Mouse (Mus musculus): ENCODE measurements around the gene Pkd1. TPM values are rescaled to one million over a fixed set of nuclear protein-coding genes. Genes with fewer than 3 reads are reported as not detected.

The Pkd1 gene
- polyA plus RNA-seq, 1 experiment from 2014 or later, result 26.3 TPM

DNA sequence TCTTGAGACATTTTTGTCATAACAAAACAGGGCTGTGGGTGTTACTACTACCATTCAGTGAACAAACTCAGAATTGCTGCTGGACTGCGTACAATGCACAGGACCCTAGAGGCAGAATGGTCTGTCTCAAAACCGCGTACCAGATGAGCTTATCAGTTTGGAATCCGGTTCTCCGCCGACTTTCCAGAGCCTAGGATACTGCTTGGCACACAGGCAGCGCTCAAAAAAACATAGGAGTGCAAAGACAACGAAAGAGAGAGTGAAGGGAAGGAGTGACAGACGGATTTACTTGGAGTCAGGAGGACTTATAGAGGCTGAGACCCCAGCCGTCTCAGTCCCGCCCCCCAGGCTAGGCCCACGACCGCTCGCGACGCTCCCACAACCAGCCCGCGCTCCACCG, 22.3 kb upstream of the Pkd1 start:
- WGBS, result under 1% methylated on average over 19 of the region's 19 CpGs
- H3K9ac ChIP-seq (replicated peaks; ENCODE audit: low read depth), result peak overlapping the region; percentile 83
- peaks cover 15% of the 10 kb centered on the region; the same call in 1 of the 2 replicates for H3K4me1 ChIP-seq (ENCODE audit: insufficient read depth, low read depth, low read length)
- peak overlapping the region; percentile 59 for H3K4me2 ChIP-seq (replicated peaks; ENCODE audit: low read depth, low read length)
- 0 out of 2 replicates have a peak, but pooled peaks have one; percentile 8 for ATAC-seq
- no peaks in the 10 kb centered on the region for H3K36me3 ChIP-seq (ENCODE audit: insufficient read depth, low read length)
- H3K27me3 ChIP-seq (replicated peaks; ENCODE audit: insufficient read depth, low read length), result no peaks in the 10 kb centered on the region
- H3K27ac ChIP-seq (ENCODE audit: low read length), result peak overlapping the region; percentile 65
- TF ChIP-seq EP300 (IDR thresholded peaks at IDR 0.05) (no peak), CTCF (IDR thresholded peaks at IDR 0.05) (no peak)
- DNase-seq (ENCODE audit: low spot score), result peak; percentile 57
- H3K9me3 ChIP-seq (ENCODE audit: low read length), result no peaks in the 10 kb centered on the region
- H3K4me3 ChIP-seq (ENCODE audit: low read depth, low read length), result peak overlapping the region; percentile 83

GRCm38 (mm10) chr17:24527723-24528559, 21.7 kb upstream of the Pkd1 start, which contains the start of gene Traf7:
Gene Traf7, minus strand, starts transcription at chr17:24527938.
- Histone ChIP-seq H3K27me3 (replicated peaks; ENCODE audit: insufficient read depth, low read length) (no peaks in the 10 kb centered on the region), H3K9me3 (ENCODE audit: low read length) (no peaks in the 10 kb centered on the region), H3K27ac (ENCODE audit: low read length) (peak within 1 kb of the TSS; percentile 65), H3K4me2 (replicated peaks; ENCODE audit: low read depth, low read length) (peak within 1 kb of the TSS; percentile 63), H3K9ac (replicated peaks; ENCODE audit: low read depth) (peak within 1 kb of the TSS; percentile 83), H3K4me1 (ENCODE audit: insufficient read depth, low read depth, low read length) (peaks cover 15% of the 10 kb centered on the region; the same call in 1 of the 2 replicates), H3K36me3 (ENCODE audit: insufficient read depth, low read length) (no peaks in the 10 kb centered on the region), H3K4me3 (ENCODE audit: low read depth, low read length) (peak within 1 kb of the TSS; percentile 83)
- TF ChIP-seq EP300 (IDR thresholded peaks at IDR 0.05) (peak; percentile 67; the same call in 1 of the 2 replicates), CTCF (IDR thresholded peaks at IDR 0.05) (no peak)
- peak; percentile 100 for DNase-seq (ENCODE audit: low spot score)
- ATAC-seq, result peak; percentile 98
- under 1% methylated on average over 40 of the region's 40 CpGs for WGBS

DNA sequence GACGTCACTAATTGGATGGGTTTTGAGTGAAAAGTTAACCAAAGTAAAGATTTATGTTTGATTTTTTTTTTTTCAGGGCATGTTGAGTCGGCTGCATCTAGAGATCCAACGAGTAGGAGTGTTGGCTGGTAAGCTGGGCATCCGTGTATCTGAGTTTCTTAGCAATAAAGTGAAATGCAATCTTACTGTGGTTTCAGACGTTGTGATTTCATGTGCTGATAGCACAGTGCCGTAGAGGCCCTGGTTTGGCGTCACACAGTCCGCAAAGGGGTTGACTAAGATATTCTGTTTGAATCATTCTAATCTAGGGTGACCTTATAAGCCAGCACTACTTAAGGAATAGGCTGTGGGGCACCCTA, 21.1 kb upstream of the Pkd1 start:
- peak overlapping the region; percentile 51 for H3K27ac ChIP-seq (ENCODE audit: low read length)
- TF ChIP-seq CTCF (IDR thresholded peaks at IDR 0.05) (no peak), EP300 (IDR thresholded peaks at IDR 0.05) (no peak)
- peak overlapping the region; percentile 63 for H3K4me2 ChIP-seq (replicated peaks; ENCODE audit: low read depth, low read length)
- H3K9ac ChIP-seq (replicated peaks; ENCODE audit: low read depth), result peak overlapping the region; percentile 50
- H3K4me3 ChIP-seq (ENCODE audit: low read depth, low read length), result peak overlapping the region; percentile 46
- WGBS, result under 1% methylated on average over 8 of the region's 8 CpGs
- no peaks in the 10 kb centered on the region for H3K36me3 ChIP-seq (ENCODE audit: insufficient read depth, low read length)
- DNase-seq (ENCODE audit: low spot score), result no peak
- H3K9me3 ChIP-seq (ENCODE audit: low read length), result no peaks in the 10 kb centered on the region
- no peaks in the 10 kb centered on the region for H3K27me3 ChIP-seq (replicated peaks; ENCODE audit: insufficient read depth, low read length)
- peaks cover 18% of the 10 kb centered on the region; the same call in 1 of the 2 replicates for H3K4me1 ChIP-seq (ENCODE audit: insufficient read depth, low read depth, low read length)
- ATAC-seq, result no peak

DNA sequence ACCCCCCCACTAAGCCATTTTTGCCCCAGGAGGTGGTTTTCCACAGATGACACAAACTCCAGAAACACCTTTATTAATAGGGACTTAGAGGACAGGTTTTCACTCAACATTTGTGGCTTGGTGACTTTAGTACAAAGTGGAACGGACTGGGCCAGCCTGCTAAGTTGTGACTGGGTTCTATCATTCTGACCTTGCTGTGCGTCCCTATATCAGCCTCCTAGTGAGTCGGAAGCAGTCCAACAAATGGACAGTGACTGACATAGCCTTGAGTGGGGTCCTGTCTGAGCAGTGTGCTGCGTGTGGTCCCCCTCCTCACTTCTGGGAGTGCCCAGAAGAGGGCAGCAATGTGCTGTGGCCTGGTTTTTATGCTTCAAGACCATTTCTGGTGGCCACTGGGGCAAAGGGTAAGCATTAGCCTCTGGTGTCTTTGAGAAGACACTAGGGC, 20.6 kb upstream of the Pkd1 start:
- 3% methylated on average over 4 of the region's 4 CpGs for WGBS
- no peaks in the 10 kb centered on the region for H3K27me3 ChIP-seq (replicated peaks; ENCODE audit: insufficient read depth, low read length)
- DNase-seq (ENCODE audit: low spot score), result peak; percentile 67
- no peaks in the 10 kb centered on the region for H3K9me3 ChIP-seq (ENCODE audit: low read length)
- peak overlapping the region; percentile 46 for H3K4me3 ChIP-seq (ENCODE audit: low read depth, low read length)
- TF ChIP-seq EP300 (IDR thresholded peaks at IDR 0.05) (no peak), CTCF (IDR thresholded peaks at IDR 0.05) (peak; percentile 92)
- H3K9ac ChIP-seq (replicated peaks; ENCODE audit: low read depth), result peak overlapping the region; percentile 50
- H3K4me1 ChIP-seq (ENCODE audit: insufficient read depth, low read depth, low read length), result peaks cover 18% of the 10 kb centered on the region; the same call in 1 of the 2 replicates
- peak overlapping the region; percentile 63 for H3K4me2 ChIP-seq (replicated peaks; ENCODE audit: low read depth, low read length)
- no peak for ATAC-seq
- no peaks in the 10 kb centered on the region for H3K36me3 ChIP-seq (ENCODE audit: insufficient read depth, low read length)
- H3K27ac ChIP-seq (ENCODE audit: low read length), result no peak overlapping the region

- Histone ChIP-seq H3K4me2 (replicated peaks; ENCODE audit: low read depth, low read length) (no peak overlapping the region), H3K9me3 (ENCODE audit: low read length) (no peaks in the 10 kb centered on the region), H3K4me1 (ENCODE audit: insufficient read depth, low read depth, low read length) (peaks cover 18% of the 10 kb centered on the region; the same call in 1 of the 2 replicates), H3K36me3 (ENCODE audit: insufficient read depth, low read length) (no peaks in the 10 kb centered on the region), H3K9ac (replicated peaks; ENCODE audit: low read depth) (0 out of 2 replicates have a peak overlapping the region, but pooled peaks have one; percentile 20), H3K27ac (ENCODE audit: low read length) (no peak overlapping the region), H3K27me3 (replicated peaks; ENCODE audit: insufficient read depth, low read length) (no peaks in the 10 kb centered on the region), H3K4me3 (ENCODE audit: low read depth, low read length) (no peak overlapping the region)
- DNase-seq (ENCODE audit: low spot score), result no peak
- no peak for ATAC-seq
- 20% methylated on average over 5 of the region's 5 CpGs for WGBS
- no peak for TF ChIP-seq EP300 (IDR thresholded peaks at IDR 0.05)
- no peak for TF ChIP-seq CTCF (IDR thresholded peaks at IDR 0.05)
Measured at GRCm38 (mm10) chr17:24529883-24530282, 19.8 kb upstream of the Pkd1 start.

DNA sequence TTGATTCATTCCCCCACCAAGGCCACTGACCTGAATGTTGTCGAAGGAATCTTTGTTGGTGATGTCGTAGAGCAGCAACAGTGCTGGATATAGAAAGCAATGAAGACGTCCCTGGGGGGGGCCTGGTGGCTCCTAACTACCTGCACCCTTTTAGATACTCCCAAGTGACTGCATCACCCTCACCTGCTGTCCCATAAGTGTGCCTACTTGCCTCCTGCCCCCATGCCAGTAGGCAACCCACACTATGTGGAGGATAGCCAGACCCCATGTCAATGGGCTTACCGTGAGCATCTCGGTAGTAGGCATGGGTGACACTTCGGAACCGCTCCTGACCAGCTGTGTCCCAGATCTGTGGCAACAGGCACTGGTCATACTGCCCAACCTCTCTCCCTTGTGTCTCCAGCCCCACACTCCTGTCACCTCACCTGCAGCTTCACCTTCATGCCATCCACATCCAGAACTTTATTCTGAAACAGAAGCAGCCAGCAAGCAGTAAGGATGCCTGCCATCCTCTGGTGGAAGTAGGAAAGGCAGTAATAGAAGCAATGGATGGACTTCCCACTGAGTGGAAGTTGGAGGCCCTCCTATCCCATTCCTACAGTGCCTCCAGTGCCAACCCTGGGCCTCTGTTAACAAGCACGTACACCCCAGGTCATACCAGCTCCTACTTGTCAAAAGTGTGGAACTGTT, 19.1 kb upstream of the Pkd1 start:
- no peaks in the 10 kb centered on the region for H3K27me3 ChIP-seq (replicated peaks; ENCODE audit: insufficient read depth, low read length)
- H3K4me1 ChIP-seq (ENCODE audit: insufficient read depth, low read depth, low read length), result peaks cover 13% of the 10 kb centered on the region; the same call in 1 of the 2 replicates
- ATAC-seq, result no peak
- H3K4me3 ChIP-seq (ENCODE audit: low read depth, low read length), result no peak overlapping the region
- no peak overlapping the region for H3K27ac ChIP-seq (ENCODE audit: low read length)
- no peak overlapping the region for H3K4me2 ChIP-seq (replicated peaks; ENCODE audit: low read depth, low read length)
- no peak overlapping the region for H3K9ac ChIP-seq (replicated peaks; ENCODE audit: low read depth)
- H3K9me3 ChIP-seq (ENCODE audit: low read length), result no peaks in the 10 kb centered on the region
- WGBS, result 39% methylated on average over 8 of the region's 8 CpGs
- H3K36me3 ChIP-seq (ENCODE audit: insufficient read depth, low read length), result no peaks in the 10 kb centered on the region
- TF ChIP-seq CTCF (IDR thresholded peaks at IDR 0.05), result peak; percentile 51
- no peak for TF ChIP-seq EP300 (IDR thresholded peaks at IDR 0.05)
- no peak for DNase-seq (ENCODE audit: low spot score)
